Mouse (Mus musculus): ENCODE data around the gene Defb18. TPM values are rescaled to one million over a fixed set of nuclear protein-coding genes. Genes with fewer than 3 reads are reported as not detected.

Gene Defb18
- polyA plus RNA-seq (2012), result not detected in 2 replicates

GRCm38 (mm10) chr1:18237343-18237742 lies at the start of gene Defb18:
Gene Defb18 (minus strand): TSS chr1:18237443.

GRCm38 (mm10) chr1:18265038-18265437 lies 27.8 kb upstream of the Defb18 start, which contains the start of gene Defb41:
Gene Defb41 (minus strand): TSS chr1:18265138.

Other genes starting within 250 kb of the Defb18 start
- not detected in 2 replicates for gene Crisp4, start 91.5 kb downstream of the Defb18 start, polyA plus RNA-seq (2012)
- not detected in 2 replicates for gene Defb41, start 27.7 kb upstream of the Defb18 start, polyA plus RNA-seq (2012)

Measured in megakaryocyte-erythroid progenitor cell, adult 5 weeks (primary cell).